Mouse (Mus musculus) adrenal gland, adult (tissue): ENCODE measurements at regions not wholly inside any gene's neighbourhood (a gene's known extent, or its start where the extent isn't known, plus 50 kb on each side); places are given as distances from the start of the nearest gene placed in this dataset.

Experiments used
- DNase-seq, 2 experiments: peaks; one replicate each; pipeline ENCODE4 v3.0.0; 2022 to 2023; ENCODE audit warnings: low spot score in 1 of 2; ENCODE audit not compliant: inconsistent age in 2 of 2

GRCm38 (mm10) chr14:45714311-45714710 lies 56.4 kb upstream of the Ddhd1 start:
- no peak for DNase-seq

GRCm38 (mm10) chr14:45714786-45715185 lies 56.8 kb upstream of the Ddhd1 start:
- DNase-seq = no peak

GRCm38 (mm10) chr14:45716100-45716499 lies 58.2 kb upstream of the Ddhd1 start:
- DNase-seq = no peak

- DNase-seq = no peak
Observed at GRCm38 (mm10) chr14:45722887-45723286, 64.9 kb upstream of the Ddhd1 start.

GRCm38 (mm10) chr14:45724341-45724740 lies 66.4 kb upstream of the Ddhd1 start:
- DNase-seq = no peak

- DNase-seq = no peak
Observed at GRCm38 (mm10) chr14:45734530-45735410, 76.8 kb upstream of the Ddhd1 start.

GRCm38 (mm10) chr14:45737966-45738365 lies 80.0 kb upstream of the Ddhd1 start:
- no peak for DNase-seq

GRCm38 (mm10) chr14:45739638-45740037 lies 81.7 kb upstream of the Ddhd1 start:
- DNase-seq = peak in 1 of 2 experiments; percentile 38

- DNase-seq = no peak
Observed at GRCm38 (mm10) chr14:45740662-45741061, 82.7 kb upstream of the Ddhd1 start.

GRCm38 (mm10) chr14:45746176-45746575 lies 88.2 kb upstream of the Ddhd1 start:
- DNase-seq = peak in 1 of 2 experiments; percentile 60

- no peak for DNase-seq
Observed at GRCm38 (mm10) chr14:45757376-45757775, 99.4 kb upstream of the Ddhd1 start.

GRCm38 (mm10) chr14:45760890-45761680 lies 103.1 kb upstream of the Ddhd1 start:
- no peak for DNase-seq

- DNase-seq = no peak
Observed at GRCm38 (mm10) chr14:45764231-45764630, 106.3 kb upstream of the Ddhd1 start.

GRCm38 (mm10) chr14:45766582-45766981 lies 108.6 kb upstream of the Ddhd1 start:
- no peak for DNase-seq

- peak; percentile 39 to 83 for DNase-seq
Observed at GRCm38 (mm10) chr14:45772665-45773277, 114.8 kb upstream of the Ddhd1 start.

- no peak for DNase-seq
Observed at GRCm38 (mm10) chr14:45773326-45773725, 115.4 kb upstream of the Ddhd1 start.

GRCm38 (mm10) chr14:45781850-45782249 lies 123.9 kb upstream of the Ddhd1 start:
- DNase-seq = no peak

- DNase-seq = no peak
Observed at GRCm38 (mm10) chr14:45794980-45795379, 137.0 kb upstream of the Ddhd1 start.

- DNase-seq = peak; percentile 52 to 84
Observed at GRCm38 (mm10) chr14:45796665-45797319, 138.8 kb upstream of the Ddhd1 start.

- DNase-seq = no peak
Observed at GRCm38 (mm10) chr14:45797320-45797696, 139.4 kb upstream of the Ddhd1 start.

GRCm38 (mm10) chr14:45799286-45799685 lies 141.3 kb upstream of the Ddhd1 start:
- no peak for DNase-seq
